Mouse (Mus musculus): Measurements from ENCODE around the gene Gm10721. TPM values are rescaled to one million over a fixed set of nuclear protein-coding genes. Genes with fewer than 3 reads are reported as not detected.
"Not testable (repeated sequence)": the region's sequence is repeated elsewhere in the genome, so short reads cannot be mapped to it uniquely, and the experiment has no call there.

The Gm10721 gene
- total RNA-seq (2014; rRNA removed; ENCODE audit: low replicate concordance) (not detected in 2 replicates), polyA plus RNA-seq (2015; fragmentation: Nextera tagmentation; extraction: Ambion mirVana) (not detected in 2 replicates)

GRCm38 (mm10) chr9:3012733-3013279, at the start of gene Gm10721:
Gene Gm10721, plus strand, starts transcription at chr9:3013140.
- not testable (repeated sequence) for DNase-seq (ENCODE audit: low spot score); H3K27ac ChIP-seq (ENCODE audit: low read depth); H3K4me2 ChIP-seq (ENCODE audit: low read depth, low read length); H3K4me3 ChIP-seq (ENCODE audit: low read depth, low read length); H3K9ac ChIP-seq (replicated peaks; ENCODE audit: low read depth, low read length); H3K36me3 ChIP-seq (replicated peaks; ENCODE audit: control insufficient read depth, insufficient read depth, low read length); H3K9me3 ChIP-seq (replicated peaks; ENCODE audit: control insufficient read depth, low read length); H3K4me1 ChIP-seq (ENCODE audit: control insufficient read depth, insufficient read depth); H3K27me3 ChIP-seq (ENCODE audit: control insufficient read depth, insufficient read depth, low read length)
- peak; percentile 49 for ATAC-seq (ENCODE audit: insufficient read depth, low read depth)
- WGBS, result no CpG with 5 or more reads among the region's 11 CpGs

DNA sequence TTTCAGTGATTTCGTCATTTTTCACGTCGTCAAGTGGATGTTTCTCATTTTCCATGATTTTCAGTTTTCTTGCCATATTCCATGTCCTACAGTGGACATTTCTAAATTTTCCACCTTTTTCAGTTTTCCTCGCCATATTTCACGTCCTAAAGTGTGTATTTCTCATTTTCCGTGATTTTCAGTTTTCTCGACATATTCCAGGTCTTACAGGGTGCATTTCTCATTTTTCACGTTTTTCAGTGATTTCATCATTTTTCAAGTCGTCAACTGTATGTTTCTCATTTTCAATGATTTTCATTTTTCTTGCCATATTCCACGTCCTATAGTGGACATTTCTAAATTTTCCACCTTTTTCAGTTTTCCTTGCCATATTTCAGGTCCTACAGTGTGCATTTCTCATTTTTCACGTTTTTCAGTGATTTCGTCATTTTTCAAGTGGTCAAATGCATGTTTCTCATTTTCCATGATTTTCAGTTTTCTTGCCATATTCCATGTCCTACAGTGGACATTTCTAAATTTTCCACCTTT, 12.4 kb upstream of the Gm10721 start, which contains the start of gene Gm10722:
Gene Gm10722, plus strand, starts transcription at position 478 of the 528 bp plus-strand sequence.
- WGBS, result 65% methylated on average over 12 of the region's 12 CpGs
- not testable (repeated sequence) for H3K36me3 ChIP-seq (replicated peaks; ENCODE audit: control insufficient read depth, insufficient read depth, low read length); H3K9me3 ChIP-seq (replicated peaks; ENCODE audit: control insufficient read depth, low read length); H3K9ac ChIP-seq (replicated peaks; ENCODE audit: low read depth, low read length); H3K27ac ChIP-seq (ENCODE audit: low read depth); DNase-seq (ENCODE audit: low spot score); H3K4me1 ChIP-seq (ENCODE audit: control insufficient read depth, insufficient read depth); H3K4me3 ChIP-seq (ENCODE audit: low read depth, low read length); H3K4me2 ChIP-seq (ENCODE audit: low read depth, low read length); H3K27me3 ChIP-seq (ENCODE audit: control insufficient read depth, insufficient read depth, low read length); ATAC-seq (ENCODE audit: insufficient read depth, low read depth)

DNA sequence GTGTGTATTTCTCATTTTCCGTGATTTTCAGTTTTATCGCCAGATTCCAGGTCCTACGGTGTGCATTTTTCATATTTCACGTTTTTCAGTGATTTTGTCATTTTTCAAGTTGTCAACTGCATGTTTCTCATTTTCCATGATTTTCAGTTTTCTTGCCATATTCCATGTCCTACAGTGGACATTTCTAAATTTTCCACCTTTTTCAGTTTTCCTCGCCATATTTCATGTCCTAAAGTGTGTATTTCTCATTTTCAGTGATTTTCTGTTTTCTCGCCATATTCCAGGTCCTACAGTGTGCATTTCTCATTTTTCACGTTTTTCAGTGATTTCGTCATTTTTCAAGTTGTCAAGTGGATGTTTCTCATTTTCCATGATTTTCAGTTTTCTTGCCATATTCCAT, 11.9 kb upstream of the Gm10721 start:
- not testable (repeated sequence) for H3K9me3 ChIP-seq (replicated peaks; ENCODE audit: control insufficient read depth, low read length); H3K27ac ChIP-seq (ENCODE audit: low read depth); DNase-seq (ENCODE audit: low spot score); H3K4me3 ChIP-seq (ENCODE audit: low read depth, low read length); H3K4me1 ChIP-seq (ENCODE audit: control insufficient read depth, insufficient read depth); ATAC-seq (ENCODE audit: insufficient read depth, low read depth); H3K36me3 ChIP-seq (replicated peaks; ENCODE audit: control insufficient read depth, insufficient read depth, low read length); H3K9ac ChIP-seq (replicated peaks; ENCODE audit: low read depth, low read length); H3K27me3 ChIP-seq (ENCODE audit: control insufficient read depth, insufficient read depth, low read length); H3K4me2 ChIP-seq (ENCODE audit: low read depth, low read length)
- 61% methylated on average over 8 of the region's 8 CpGs for WGBS

DNA sequence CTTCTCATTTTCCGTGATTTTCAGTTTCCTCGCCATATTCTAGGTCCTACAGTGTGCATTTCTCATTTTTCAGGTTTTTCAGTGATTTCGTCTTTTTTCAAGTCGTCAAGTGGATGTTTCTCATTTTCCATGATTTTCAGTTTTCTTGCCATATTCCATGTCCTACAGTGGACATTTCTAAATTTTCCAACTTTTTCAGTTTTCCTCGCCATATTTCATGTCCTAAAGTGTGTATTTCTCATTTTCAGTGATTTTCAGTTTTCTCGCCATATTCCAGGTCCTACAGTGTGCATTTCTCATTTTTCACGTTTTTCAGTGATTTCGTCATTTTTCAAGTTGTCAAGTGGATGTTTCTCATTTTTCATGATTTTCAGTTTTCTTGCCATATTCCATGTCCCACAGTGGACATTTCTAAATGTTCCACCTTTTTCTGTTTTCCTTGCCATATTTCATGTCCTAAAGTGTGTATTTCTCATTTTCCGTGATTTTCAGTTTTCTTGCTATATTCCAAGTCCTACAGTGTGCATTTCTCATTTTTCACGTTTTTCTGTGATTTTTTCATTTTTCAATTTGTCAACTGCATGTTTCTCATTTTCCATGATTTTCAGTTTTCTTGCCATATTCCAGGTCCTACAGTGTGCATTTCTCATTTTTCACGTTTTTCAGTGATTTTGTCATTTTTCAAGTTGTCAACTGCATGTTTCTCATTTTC, 10.8 kb upstream of the Gm10721 start:
- not testable (repeated sequence) for H3K9me3 ChIP-seq (replicated peaks; ENCODE audit: control insufficient read depth, low read length); H3K4me2 ChIP-seq (ENCODE audit: low read depth, low read length); H3K27me3 ChIP-seq (ENCODE audit: control insufficient read depth, insufficient read depth, low read length); H3K4me3 ChIP-seq (ENCODE audit: low read depth, low read length); H3K4me1 ChIP-seq (ENCODE audit: control insufficient read depth, insufficient read depth); H3K36me3 ChIP-seq (replicated peaks; ENCODE audit: control insufficient read depth, insufficient read depth, low read length); H3K9ac ChIP-seq (replicated peaks; ENCODE audit: low read depth, low read length); H3K27ac ChIP-seq (ENCODE audit: low read depth)
- peak; percentile 5 for DNase-seq (ENCODE audit: low spot score)
- ATAC-seq (ENCODE audit: insufficient read depth, low read depth), result peak; percentile 72
- WGBS, result 52% methylated on average over 8 of the region's 11 CpGs

GRCm38 (mm10) chr9:3002794-3003396, 10.0 kb upstream of the Gm10721 start, which contains the start of gene Gm11168:
Gene Gm11168, plus strand, starts transcription at chr9:3003346.
- H3K9ac ChIP-seq (replicated peaks; ENCODE audit: low read depth, low read length); H3K4me3 ChIP-seq (ENCODE audit: low read depth, low read length); ATAC-seq (ENCODE audit: insufficient read depth, low read depth); H3K9me3 ChIP-seq (replicated peaks; ENCODE audit: control insufficient read depth, low read length); H3K27me3 ChIP-seq (ENCODE audit: control insufficient read depth, insufficient read depth, low read length); H3K4me1 ChIP-seq (ENCODE audit: control insufficient read depth, insufficient read depth); H3K27ac ChIP-seq (ENCODE audit: low read depth); DNase-seq (ENCODE audit: low spot score); H3K36me3 ChIP-seq (replicated peaks; ENCODE audit: control insufficient read depth, insufficient read depth, low read length); H3K4me2 ChIP-seq (ENCODE audit: low read depth, low read length): not testable (repeated sequence)
- 65% methylated on average over 6 of the region's 14 CpGs for WGBS

- not testable (repeated sequence) for H3K27me3 ChIP-seq (ENCODE audit: control insufficient read depth, insufficient read depth, low read length); DNase-seq (ENCODE audit: low spot score); H3K4me2 ChIP-seq (ENCODE audit: low read depth, low read length); H3K9ac ChIP-seq (replicated peaks; ENCODE audit: low read depth, low read length); H3K4me1 ChIP-seq (ENCODE audit: control insufficient read depth, insufficient read depth); H3K36me3 ChIP-seq (replicated peaks; ENCODE audit: control insufficient read depth, insufficient read depth, low read length); H3K4me3 ChIP-seq (ENCODE audit: low read depth, low read length); H3K27ac ChIP-seq (ENCODE audit: low read depth); ATAC-seq (ENCODE audit: insufficient read depth, low read depth)
- 79% methylated on average over 1 of the region's 5 CpGs for WGBS
- H3K9me3 ChIP-seq (replicated peaks; ENCODE audit: control insufficient read depth, low read length), result peaks cover 10% of the 10 kb centered on the region
Observed at GRCm38 (mm10) chr9:3006179-3006578, 6.8 kb upstream of the Gm10721 start.

- not testable (repeated sequence) for DNase-seq (ENCODE audit: low spot score)
Observed at GRCm38 (mm10) chr9:3006636-3007035, 6.3 kb upstream of the Gm10721 start.

DNA sequence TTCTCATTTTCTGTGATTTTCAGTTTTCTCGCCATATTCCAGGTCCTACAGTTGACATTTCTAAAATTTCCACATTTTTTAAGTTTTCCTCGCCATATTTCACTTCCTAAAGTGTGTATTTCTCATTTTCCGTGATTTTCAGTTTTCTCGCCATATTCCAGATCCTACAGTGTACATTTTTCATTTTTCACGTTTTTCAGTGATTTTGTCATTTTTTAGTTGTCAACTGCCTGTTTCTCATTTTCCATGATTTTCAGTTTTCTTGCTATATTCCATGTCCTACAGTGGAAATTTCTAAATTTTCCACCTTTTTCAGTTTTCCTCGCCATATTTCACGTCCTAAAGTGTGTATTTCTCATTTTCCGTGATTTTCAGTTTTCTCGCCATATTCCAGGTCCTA, 5.7 kb upstream of the Gm10721 start:
- not testable (repeated sequence) for ATAC-seq (ENCODE audit: insufficient read depth, low read depth); H3K4me1 ChIP-seq (ENCODE audit: control insufficient read depth, insufficient read depth); H3K36me3 ChIP-seq (replicated peaks; ENCODE audit: control insufficient read depth, insufficient read depth, low read length); DNase-seq (ENCODE audit: low spot score); H3K27me3 ChIP-seq (ENCODE audit: control insufficient read depth, insufficient read depth, low read length); H3K27ac ChIP-seq (ENCODE audit: low read depth); H3K4me3 ChIP-seq (ENCODE audit: low read depth, low read length); H3K4me2 ChIP-seq (ENCODE audit: low read depth, low read length); H3K9ac ChIP-seq (replicated peaks; ENCODE audit: low read depth, low read length)
- 64% methylated on average over 7 of the region's 9 CpGs for WGBS
- peaks cover 10% of the 10 kb centered on the region for H3K9me3 ChIP-seq (replicated peaks; ENCODE audit: control insufficient read depth, low read length)

More at GRCm38 (mm10) chr9:3006636-3007035, 6.3 kb upstream of the Gm10721 start:
- 62% methylated on average over 7 of the region's 8 CpGs for WGBS
- not testable (repeated sequence) for H3K4me2 ChIP-seq (ENCODE audit: low read depth, low read length); H3K4me1 ChIP-seq (ENCODE audit: control insufficient read depth, insufficient read depth); H3K27ac ChIP-seq (ENCODE audit: low read depth); H3K9ac ChIP-seq (replicated peaks; ENCODE audit: low read depth, low read length); H3K36me3 ChIP-seq (replicated peaks; ENCODE audit: control insufficient read depth, insufficient read depth, low read length); H3K27me3 ChIP-seq (ENCODE audit: control insufficient read depth, insufficient read depth, low read length); H3K4me3 ChIP-seq (ENCODE audit: low read depth, low read length)
- peaks cover 10% of the 10 kb centered on the region for H3K9me3 ChIP-seq (replicated peaks; ENCODE audit: control insufficient read depth, low read length)
- peak; percentile 43; the same call in 1 of the 2 replicates for ATAC-seq (ENCODE audit: insufficient read depth, low read depth)
